Mouse (Mus musculus): ENCODE measurements at regions not wholly inside any gene's neighbourhood (a gene's known extent, or its start where the extent isn't known, plus 50 kb on each side); places are given as distances from the start of the nearest gene placed in this dataset.

- H3K9me3 ChIP-seq: no peaks in the 10 kb centered on the region
- no peak overlapping the region for H3K4me2 ChIP-seq (replicated peaks)
- H3K27ac ChIP-seq: no peak overlapping the region
- H3K36me3 ChIP-seq: no peaks in the 10 kb centered on the region
- H3K27me3 ChIP-seq (replicated peaks): no peaks in the 10 kb centered on the region
- H3K9ac ChIP-seq: no peak overlapping the region
- no peak for ATAC-seq
- H3K4me3 ChIP-seq (replicated peaks): no peak overlapping the region
- 80% methylated on average over 2 of the region's 2 CpGs for WGBS
- no peaks in the 10 kb centered on the region for H3K4me1 ChIP-seq (replicated peaks)
These were observed 52.9 kb upstream of the Gm10944 start for GRCm38 (mm10) chr10:10628236-10628717.

GRCm38 (mm10) chr10:10614976-10615762 is 57.1 kb upstream of the Rab32 start:
- no peak for ATAC-seq
- Histone ChIP-seq H3K27me3 (replicated peaks) (no peaks in the 10 kb centered on the region), H3K4me3 (replicated peaks) (no peak overlapping the region), H3K27ac (no peak overlapping the region), H3K4me2 (replicated peaks) (no peak overlapping the region), H3K4me1 (replicated peaks) (no peaks in the 10 kb centered on the region), H3K9me3 (no peaks in the 10 kb centered on the region), H3K9ac (no peak overlapping the region), H3K36me3 (no peaks in the 10 kb centered on the region)
- WGBS: 44% methylated on average over 12 of the region's 12 CpGs

GRCm38 (mm10) chr10:10610561-10611345 is 52.7 kb upstream of the Rab32 start:
- no peak overlapping the region for H3K9ac ChIP-seq
- no peaks in the 10 kb centered on the region for H3K36me3 ChIP-seq
- H3K27ac ChIP-seq: no peak overlapping the region
- no peak overlapping the region for H3K4me3 ChIP-seq (replicated peaks)
- 56% methylated on average over 3 of the region's 3 CpGs for WGBS
- no peak overlapping the region for H3K4me2 ChIP-seq (replicated peaks)
- ATAC-seq: peak; percentile 61; the same call in 1 of the 2 replicates
- H3K27me3 ChIP-seq (replicated peaks): no peaks in the 10 kb centered on the region
- no peaks in the 10 kb centered on the region for H3K9me3 ChIP-seq
- no peaks in the 10 kb centered on the region for H3K4me1 ChIP-seq (replicated peaks)

DNA sequence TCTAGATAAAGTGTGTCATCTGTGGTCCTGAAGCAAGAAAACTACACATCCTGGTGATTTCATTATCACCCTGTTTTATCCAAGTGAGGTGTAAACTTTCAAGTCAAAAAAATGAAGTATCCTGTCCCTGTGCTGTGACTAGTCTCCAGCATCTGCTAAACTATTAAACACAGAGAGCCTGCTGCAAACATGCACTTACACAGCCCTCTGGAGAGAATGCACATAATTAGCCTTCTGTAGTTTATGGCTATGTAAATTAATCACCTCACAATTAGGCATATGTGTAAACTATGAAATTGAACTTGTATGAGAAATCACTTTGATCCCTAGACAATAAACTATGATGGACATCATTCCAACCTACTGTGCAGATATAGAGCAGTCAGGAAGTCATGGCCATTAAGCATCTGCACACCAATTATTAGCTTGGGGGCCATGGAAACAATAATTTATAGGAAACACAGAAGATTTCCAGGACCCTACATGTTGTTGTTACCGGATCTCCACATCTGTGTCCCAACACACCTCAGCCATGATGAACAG is 50.6 kb upstream of the Rab32 start:
- H3K9ac ChIP-seq: no peak overlapping the region
- ATAC-seq: no peak
- no peak overlapping the region for H3K4me2 ChIP-seq (replicated peaks)
- no peaks in the 10 kb centered on the region for H3K36me3 ChIP-seq
- H3K4me1 ChIP-seq (replicated peaks): no peaks in the 10 kb centered on the region
- no peaks in the 10 kb centered on the region for H3K9me3 ChIP-seq
- no peak overlapping the region for H3K4me3 ChIP-seq (replicated peaks)
- 94% methylated on average over 1 of the region's 1 CpGs for WGBS
- H3K27me3 ChIP-seq (replicated peaks): no peaks in the 10 kb centered on the region
- H3K27ac ChIP-seq: no peak overlapping the region
